Mouse (Mus musculus) kidney, embryonic 16.5 days (tissue): ENCODE measurements around the gene Adgrb2. TPM values are rescaled to one million over a fixed set of nuclear protein-coding genes. Genes with fewer than 3 reads are reported as not detected.

Experiments
- ATAC-seq: fragments of 200-750 bp; cut with Nextera tagmentation; 2 replicates; pipeline ENCODE4 v1.8.0; 2017; ENCODE audit warnings: moderate TSS enrichment; ENCODE audit not compliant: low FRiP score, low TSS enrichment
- H3K27ac ChIP-seq: fragments of 300-500 bp; sonication (generic); 2 replicates; pipeline ENCODE4 v1.5.1; 2014; ENCODE audit warnings: low read length
- H3K27me3 ChIP-seq: fragments of 300-500 bp; sonication (generic); 2 replicates; pipeline ENCODE4 v1.6.1; 2014; ENCODE audit warnings: low read length, control low read depth, mixed read lengths; ENCODE audit not compliant: insufficient read depth
- H3K36me3 ChIP-seq: fragments of 300-500 bp; sonication (generic); 2 replicates; pipeline ENCODE4 v1.6.1; 2014; ENCODE audit warnings: low read length, control low read depth, mixed read lengths; ENCODE audit not compliant: insufficient read depth
- H3K4me1 ChIP-seq: fragments of 300-500 bp; sonication (generic); 2 replicates; pipeline ENCODE4 v1.6.1; 2014; ENCODE audit warnings: low read length, control low read depth, mixed read lengths; ENCODE audit not compliant: insufficient read depth
- H3K4me2 ChIP-seq: fragments of 300-500 bp; sonication (generic); replicated peaks from 2 replicates; pipeline ENCODE4 v1.6.1; 2014; ENCODE audit warnings: low read depth, low read length
- H3K4me3 ChIP-seq: fragments of 300-500 bp; sonication (generic); 2 replicates; pipeline ENCODE4 v1.5.1; 2014; ENCODE audit warnings: mild to moderate bottlenecking, low read length
- H3K9ac ChIP-seq: fragments of 300-500 bp; sonication (generic); replicated peaks from 2 replicates; pipeline ENCODE4 v1.6.1; 2014; ENCODE audit warnings: low read length
- H3K9me3 ChIP-seq: fragments of 300-500 bp; sonication (generic); 2 replicates; pipeline ENCODE4 v1.6.1; 2016; ENCODE audit warnings: low read length, control low read depth
- WGBS: fragments of 180-500 bp; shearing (Covaris S2); extraction: QIAGEN DNeasy Blood & Tissue Kit; methylation state at CpG from one replicate; pipeline ENCODE4 v1.1.7; 2014; 5-methylcytosine and 5-hydroxymethylcytosine counted together
- polyA plus RNA-seq: library from polyadenylated mRNA; unstranded; fragments of >200 nt; fragmentation: Nextera tagmentation; extraction: Ambion mirVana; gene quantifications from 2 replicates; pipeline ENCODE4 v1.2.1, GENCODE M21; 2015

The Adgrb2 gene
- polyA plus RNA-seq, 1 experiment from 2014 or later = 1.7 TPM

DNA sequence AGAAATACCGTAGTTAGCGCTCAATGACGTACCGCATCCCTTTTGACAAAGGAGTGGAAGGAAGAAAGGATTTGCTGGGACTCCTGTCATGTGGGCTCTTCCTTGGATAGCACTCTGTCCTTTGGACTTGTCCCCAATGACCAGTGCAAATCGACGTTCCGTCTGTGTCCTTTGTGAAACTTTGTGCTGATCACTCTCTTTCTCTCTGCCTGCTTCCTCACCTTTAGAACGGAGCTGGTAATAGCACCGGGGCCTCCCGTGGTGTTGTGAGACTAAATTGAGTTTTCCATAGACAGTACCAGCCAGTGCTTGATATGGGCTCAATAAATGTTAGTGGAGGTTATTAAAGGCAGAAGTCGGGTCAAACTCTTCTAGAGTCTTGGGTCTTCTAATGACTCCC is 56.4 kb downstream of the Adgrb2 start:
- 83% methylated on average over 11 of the region's 11 CpGs for WGBS
- no peak overlapping the region for H3K9ac ChIP-seq
- H3K4me3 ChIP-seq = no peak overlapping the region
- no peak overlapping the region for H3K4me2 ChIP-seq
- H3K27ac ChIP-seq = no peak overlapping the region
- H3K4me1 ChIP-seq = peaks cover 23% of the 10 kb centered on the region
- H3K27me3 ChIP-seq = no peaks in the 10 kb centered on the region
- no peaks in the 10 kb centered on the region for H3K36me3 ChIP-seq
- ATAC-seq = no peak
- no peaks in the 10 kb centered on the region for H3K9me3 ChIP-seq

DNA sequence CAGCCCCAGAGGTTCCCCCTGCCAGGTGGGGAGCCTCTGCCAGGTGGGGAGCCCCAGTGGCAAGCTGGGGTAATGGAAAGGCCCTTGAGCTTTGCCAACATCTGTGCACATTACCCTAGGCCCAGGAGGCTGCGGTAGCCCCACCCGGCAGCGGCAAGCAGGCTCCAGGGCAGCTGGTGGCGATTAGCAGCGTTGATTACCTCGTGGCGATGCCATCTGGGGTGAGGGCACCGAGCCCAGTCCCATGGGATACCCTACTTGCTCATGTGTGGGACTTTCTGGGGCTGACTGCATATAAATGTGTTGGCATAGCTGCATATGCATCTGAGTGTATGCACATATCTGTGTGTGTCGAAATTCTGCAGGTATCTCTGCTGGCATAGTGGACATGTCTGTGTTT is 59.5 kb downstream of the Adgrb2 start:
- ATAC-seq = no peak
- Histone ChIP-seq H3K4me2 (no peak overlapping the region), H3K9me3 (no peaks in the 10 kb centered on the region)

DNA sequence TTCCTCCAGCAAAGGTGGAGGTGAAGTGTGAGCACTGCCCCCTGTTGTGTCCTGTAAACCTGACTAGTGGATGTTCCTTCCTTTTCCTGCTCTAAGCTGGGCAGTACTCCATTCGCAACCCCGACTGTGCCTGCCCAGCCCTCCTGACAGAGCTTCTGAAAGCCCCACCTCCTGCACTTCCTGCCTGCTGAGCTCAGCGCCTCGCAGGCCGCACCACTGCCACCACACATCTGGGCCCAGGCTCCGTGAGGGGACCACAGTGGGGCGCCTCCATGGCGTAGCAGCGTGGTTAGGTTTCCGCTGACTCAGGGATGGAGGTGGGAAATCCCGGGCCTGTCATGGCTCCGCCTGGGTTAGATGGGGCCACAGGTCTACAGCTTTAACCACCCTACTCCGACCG is 60.9 kb downstream of the Adgrb2 start:
- Histone ChIP-seq H3K27ac (peak overlapping the region; percentile 95), H3K4me3 (no peak overlapping the region), H3K4me2 (peak overlapping the region; percentile 10), H3K9me3 (no peaks in the 10 kb centered on the region), H3K36me3 (no peaks in the 10 kb centered on the region), H3K4me1 (peaks cover 40% of the 10 kb centered on the region), H3K9ac (peak overlapping the region; percentile 42), H3K27me3 (no peaks in the 10 kb centered on the region)
- WGBS = 26% methylated on average over 14 of the region's 14 CpGs
- no peak for ATAC-seq

More for the DNA sequence above, 59.5 kb downstream of the Adgrb2 start:
- Histone ChIP-seq H3K36me3 (no peaks in the 10 kb centered on the region), H3K27me3 (no peaks in the 10 kb centered on the region), H3K27ac (no peak overlapping the region), H3K9ac (no peak overlapping the region), H3K4me1 (peaks cover 26% of the 10 kb centered on the region), H3K4me3 (no peak overlapping the region)
- WGBS = 84% methylated on average over 9 of the region's 9 CpGs

DNA sequence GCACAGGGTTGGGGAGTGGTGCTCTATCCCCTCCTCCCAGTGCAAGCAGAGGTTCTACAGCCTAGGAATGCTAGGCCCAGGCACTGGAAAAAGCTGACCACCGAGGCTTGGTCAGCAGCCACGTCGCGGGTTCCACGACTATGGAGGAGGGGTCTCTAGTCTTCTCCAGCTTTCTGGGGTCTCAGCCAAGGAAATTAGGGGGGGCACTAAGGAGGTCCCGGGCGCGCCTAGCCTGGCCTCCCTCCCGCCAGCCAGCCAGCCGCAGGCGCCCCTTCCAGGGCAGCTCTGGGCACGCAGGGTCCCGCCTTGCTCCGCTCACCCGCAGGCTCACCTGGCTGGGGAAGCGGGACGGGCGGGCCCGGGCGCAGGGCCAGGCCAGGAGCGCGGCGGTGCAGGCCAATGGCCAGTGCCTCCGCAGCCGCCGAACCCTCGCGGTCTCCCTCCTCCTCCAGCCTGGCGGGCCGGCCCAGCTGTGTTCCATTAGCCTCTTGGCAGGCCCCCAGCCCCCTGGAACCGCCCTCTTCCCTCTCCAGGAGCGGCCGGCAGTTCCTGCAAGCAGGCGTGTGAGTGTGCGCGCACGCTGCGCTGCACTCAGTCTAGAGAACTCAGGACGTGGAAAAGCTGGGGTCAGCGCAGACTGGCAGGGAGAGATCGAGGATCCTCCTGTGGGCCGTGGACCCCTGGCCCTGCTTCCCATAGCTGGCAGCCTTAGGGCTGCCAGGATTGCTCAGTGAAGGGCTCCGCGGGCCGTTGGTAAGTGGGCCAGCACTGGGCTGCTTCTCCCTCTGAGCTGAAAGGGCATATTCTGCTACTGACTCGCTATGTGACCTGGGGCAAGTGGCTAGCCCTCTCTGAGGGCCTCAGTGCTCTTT is 62.9 kb downstream of the Adgrb2 start, which contains the start of gene Col16a1:
Gene Col16a1 (plus strand): TSS at position 510 of the 872 bp plus-strand sequence.
- Histone ChIP-seq H3K4me2 (peak within 1 kb of the TSS; percentile 84), H3K9ac (peak within 1 kb of the TSS; percentile 78), H3K27me3 (no peaks in the 10 kb centered on the region), H3K36me3 (no peaks in the 10 kb centered on the region), H3K4me3 (peak within 1 kb of the TSS; percentile 53), H3K9me3 (no peaks in the 10 kb centered on the region), H3K27ac (peak within 1 kb of the TSS; percentile 95), H3K4me1 (peaks cover 44% of the 10 kb centered on the region)
- ATAC-seq = peak; percentile 93
- 2% methylated on average over 44 of the region's 46 CpGs for WGBS

DNA sequence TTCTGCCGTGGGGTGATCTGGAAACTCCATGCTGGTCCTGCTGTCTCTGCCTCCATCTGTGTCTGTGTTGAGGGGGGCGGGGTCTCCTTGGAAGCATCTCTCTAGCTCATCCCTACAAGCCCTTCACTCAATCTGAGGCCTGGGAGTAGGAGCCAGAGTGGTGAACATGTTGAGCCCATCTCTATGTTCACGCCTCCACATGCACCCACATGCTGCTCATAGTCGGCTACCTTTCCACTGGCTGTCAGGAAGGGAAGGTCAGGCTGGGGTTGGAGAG is 63.5 kb downstream of the Adgrb2 start:
- Histone ChIP-seq H3K9ac (peak overlapping the region; percentile 78), H3K4me3 (peak overlapping the region; percentile 53), H3K36me3 (no peaks in the 10 kb centered on the region), H3K27me3 (no peaks in the 10 kb centered on the region), H3K27ac (peak overlapping the region; percentile 95), H3K4me2 (peak overlapping the region; percentile 84), H3K9me3 (no peaks in the 10 kb centered on the region), H3K4me1 (peaks cover 44% of the 10 kb centered on the region)
- 41% methylated on average over 4 of the region's 4 CpGs for WGBS
- ATAC-seq = peak; percentile 10; the same call in 1 of the 2 replicates

DNA sequence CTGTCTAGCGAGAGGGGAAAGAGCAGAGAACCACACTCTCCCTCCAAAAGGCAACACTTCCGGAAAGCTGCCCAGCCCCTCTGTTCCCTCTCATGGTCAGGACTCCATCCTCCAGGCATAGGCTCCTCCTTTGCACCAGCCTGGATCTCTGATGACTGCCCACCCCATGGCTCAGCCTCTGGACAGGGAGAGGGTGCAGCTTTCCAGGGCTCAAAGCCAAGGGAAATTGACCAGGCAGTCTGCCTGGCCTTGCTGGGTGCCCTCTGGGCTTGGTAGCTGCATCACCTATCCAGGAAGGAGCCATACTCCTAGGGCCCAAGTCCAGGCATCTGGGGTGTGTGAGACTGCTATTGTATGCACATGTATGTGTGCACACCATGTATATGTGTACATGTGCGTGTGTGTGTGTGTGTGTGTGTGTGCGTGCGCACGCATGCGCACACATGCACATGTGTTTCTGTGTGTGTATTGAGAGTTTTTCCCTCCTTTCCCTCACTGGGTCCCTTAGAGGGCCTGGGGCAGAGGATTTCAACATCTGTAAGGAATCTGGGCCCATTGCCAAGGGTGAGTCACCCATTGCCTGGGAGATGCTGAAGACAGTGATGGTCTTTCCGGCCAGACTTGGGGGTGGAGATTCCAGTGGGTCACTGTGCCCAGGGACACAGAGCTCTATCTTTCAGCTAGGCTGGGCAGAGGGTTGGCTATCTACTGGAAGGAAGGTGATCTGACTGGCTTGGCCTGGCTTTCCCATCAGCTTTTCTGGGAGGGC is 65.6 kb downstream of the Adgrb2 start:
- Histone ChIP-seq H3K27me3 (no peaks in the 10 kb centered on the region), H3K9ac (0 out of 2 replicates have a peak overlapping the region, but pooled peaks have one; percentile 23), H3K27ac (peak overlapping the region; percentile 25; the same call in 1 of the 2 replicates), H3K36me3 (no peaks in the 10 kb centered on the region), H3K9me3 (no peaks in the 10 kb centered on the region), H3K4me1 (peaks cover 44% of the 10 kb centered on the region), H3K4me2 (peak overlapping the region; percentile 84; the same call in 1 of the 2 replicates), H3K4me3 (no peak overlapping the region)
- WGBS = 77% methylated on average over 8 of the region's 8 CpGs
- ATAC-seq = no peak

DNA sequence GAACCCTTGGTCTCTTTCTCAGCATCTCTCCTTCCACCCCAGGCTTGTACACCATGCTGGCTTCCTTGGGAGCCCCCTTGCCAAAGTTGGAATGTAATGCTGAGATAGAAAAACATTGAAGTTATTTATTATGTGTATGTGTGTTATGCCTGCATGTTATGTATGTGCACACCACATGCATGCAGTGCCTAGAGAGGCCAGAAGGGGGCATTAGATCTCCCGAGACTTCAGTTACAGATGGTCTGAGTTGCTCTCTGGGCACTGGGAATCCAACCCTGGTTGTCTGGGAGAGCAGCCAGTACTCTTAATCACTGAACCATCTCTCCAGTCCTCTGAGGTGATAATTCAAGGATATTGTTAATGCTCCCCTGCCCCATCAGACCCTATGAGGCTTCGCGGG is 67.6 kb downstream of the Adgrb2 start:
- 84% methylated on average over 3 of the region's 3 CpGs for WGBS
- Histone ChIP-seq H3K9ac (no peak overlapping the region), H3K36me3 (no peaks in the 10 kb centered on the region), H3K4me1 (peaks cover 35% of the 10 kb centered on the region), H3K27ac (no peak overlapping the region), H3K4me2 (no peak overlapping the region), H3K4me3 (no peak overlapping the region), H3K27me3 (no peaks in the 10 kb centered on the region), H3K9me3 (no peaks in the 10 kb centered on the region)
- ATAC-seq = no peak

DNA sequence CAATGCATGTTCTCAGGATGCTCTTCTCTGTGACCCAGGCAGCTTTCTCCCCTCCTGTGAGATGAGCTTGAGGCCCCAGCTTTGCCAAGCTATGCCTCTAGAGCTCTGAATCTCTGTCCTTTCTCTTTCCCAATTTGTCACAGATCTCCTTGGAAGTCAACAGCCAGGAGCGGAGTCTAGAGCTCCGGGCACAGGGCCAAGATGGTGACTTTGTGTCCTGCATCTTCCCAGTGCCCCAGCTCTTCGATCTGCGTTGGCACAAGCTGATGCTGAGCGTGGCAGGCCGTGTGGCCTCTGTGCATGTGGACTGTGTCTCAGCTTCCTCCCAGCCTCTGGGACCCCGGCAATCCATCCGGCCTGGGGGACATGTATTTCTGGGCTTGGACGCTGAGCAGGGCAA is 68.4 kb downstream of the Adgrb2 start:
- H3K27me3 ChIP-seq = no peaks in the 10 kb centered on the region
- no peak overlapping the region for H3K27ac ChIP-seq
- no peak overlapping the region for H3K4me3 ChIP-seq
- no peak for ATAC-seq
- no peaks in the 10 kb centered on the region for H3K9me3 ChIP-seq
- peaks cover 29% of the 10 kb centered on the region for H3K4me1 ChIP-seq
- no peak overlapping the region for H3K4me2 ChIP-seq
- H3K36me3 ChIP-seq = no peaks in the 10 kb centered on the region
- WGBS = 85% methylated on average over 9 of the region's 9 CpGs
- no peak overlapping the region for H3K9ac ChIP-seq

DNA sequence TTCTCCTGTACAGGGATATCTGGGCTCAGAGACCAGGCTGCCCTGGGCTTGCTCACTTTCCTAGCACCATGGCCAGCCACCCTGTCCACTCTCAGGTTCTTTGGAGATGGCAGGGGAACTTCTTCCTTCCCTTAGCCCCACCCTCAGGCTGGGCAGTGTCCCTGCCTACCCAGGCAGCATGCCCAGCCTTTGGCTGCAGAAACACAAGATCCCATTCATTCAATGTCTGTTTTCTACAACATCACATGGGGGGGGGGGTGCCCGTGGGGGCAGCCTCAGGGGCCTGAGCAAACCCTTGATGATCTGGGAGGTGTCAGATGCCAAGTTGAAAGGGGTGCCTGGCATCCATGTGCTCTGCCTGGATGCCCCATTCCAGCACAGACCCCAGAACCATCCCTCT is 70.1 kb downstream of the Adgrb2 start:
- ATAC-seq = no peak
- Histone ChIP-seq H3K4me2 (no peak overlapping the region), H3K27ac (no peak overlapping the region), H3K9ac (no peak overlapping the region), H3K4me3 (no peak overlapping the region), H3K9me3 (no peaks in the 10 kb centered on the region), H3K4me1 (peaks cover 17% of the 10 kb centered on the region), H3K36me3 (peaks cover 3% of the 10 kb centered on the region; the same call in 1 of the 2 replicates), H3K27me3 (no peaks in the 10 kb centered on the region)
- 17% methylated on average over 1 of the region's 1 CpGs for WGBS
